Mouse (Mus musculus) embryonic stem cell, embryonic (primary cell): ENCODE measurements around the gene Rfpl4.
"Not testable (repeated sequence)": the region's sequence is repeated elsewhere in the genome, so short reads cannot be mapped to it uniquely, and the experiment has no call there.

Experiments
- CTCF ChIA-PET, 4 experiments: fragments of 300-600 bp in 2 of 4; fragments of 350-600 bp in 2 of 4; sonication (Branson Sonifier 250); formaldehyde crosslinking; loops; one replicate each; lab custom pipeline; 2022; ENCODE audit warnings: inconsistent platforms in 2 of 4; lab: Charles Lee
- POLR2A ChIA-PET, 4 experiments: fragments of 300-600 bp in 2 of 4; fragments of 350-600 bp in 2 of 4; sonication (Branson Sonifier 250); formaldehyde crosslinking; loops; one replicate each; lab custom pipeline; 2022; ENCODE audit warnings: antibody characterized with exemption in 4 of 4, inconsistent platforms in 1 of 4; lab: Charles Lee

Gene Rfpl4

GRCm38 (mm10) chr7:5116850-5117249 lies at the start of gene Rfpl4:
TSS of gene Rfpl4 (minus strand) at chr7:5116950.
- POLR2A ChIA-PET: no interaction called here
- CTCF ChIA-PET: interaction anchor here in 3 of 4 experiments (1.0 to 1.8 kb wide), 3 partner anchors 9 kb away, joined by 4 to 8 read pairs (median 4); partner anchors contain the start of gene Rasl2-9 (in 3 of the 3)

GRCm38 (mm10) chr7:5149570-5149969 lies 32.8 kb upstream of the Rfpl4 start, which contains the start of gene Vmn1r55:
TSS of gene Vmn1r55 (minus strand) at chr7:5149670.
- CTCF ChIA-PET: not testable (repeated sequence)
- POLR2A ChIA-PET: interaction anchor here in 1 of 4 experiments (0.6 kb wide), 1 partner anchor 151 kb away, joined by 7 read pairs; no protein-coding TSS in a partner anchor

GRCm38 (mm10) chr7:5125549-5126406 lies 9.0 kb upstream of the Rfpl4 start, which contains the start of gene Rasl2-9:
TSS of gene Rasl2-9 (minus strand) at chr7:5125950.
- CTCF ChIA-PET: interaction anchor here (0.5 to 1.6 kb wide), 24 partner anchors 8 to 1045 kb away, joined by 3 to 11 read pairs (median 4); partner anchors contain the start of genes Fiz1 (in 1 of the 4), Gm44973 (in 1 of the 4), Rfpl4 (in 1 of the 4) and Sbk2 (in 1 of the 4)
- POLR2A ChIA-PET: interaction anchor here (0.5 to 1.0 kb wide), 6 partner anchors 9 to 319 kb away, joined by 3 read pairs; partner anchors contain the start of gene U2af2 (in 1 of the 4)

GRCm38 (mm10) chr7:5125078-5125477 lies 8.3 kb upstream of the Rfpl4 start:
- CTCF ChIA-PET: interaction anchor here in 2 of 4 experiments (1.2 to 1.6 kb wide), 2 partner anchors 65 to 156 kb away, joined by 3 to 11 read pairs; no protein-coding TSS in a partner anchor
- POLR2A ChIA-PET: no interaction called here

GRCm38 (mm10) chr7:5112701-5113100 lies 4.0 kb downstream of the Rfpl4 start:
- POLR2A ChIA-PET: no interaction called here
- CTCF ChIA-PET: interaction anchor here in 1 of 4 experiments (0.6 kb wide), 1 partner anchor 13 kb away, joined by 5 read pairs; the partner anchor contains the start of gene Rasl2-9

GRCm38 (mm10) chr7:5109301-5109700 lies 7.4 kb downstream of the Rfpl4 start:
- ChIA-PET CTCF (interaction anchor here (0.5 to 2.5 kb wide), 8 partner anchors 12 to 228 kb away, joined by 3 to 10 read pairs (median 4); partner anchors contain the start of genes Rasl2-9 (in 1 of the 4) and Zfp579 (in 1 of the 4)), POLR2A (interaction anchor here in 2 of 4 experiments (0.6 to 1.3 kb wide), 7 partner anchors 9 to 1806 kb away, joined by 3 read pairs; partner anchors contain the start of genes Ube2s (in 1 of the 2) and Zfp524 (in 1 of the 2))

GRCm38 (mm10) chr7:5108272-5108671 lies 8.5 kb downstream of the Rfpl4 start:
- ChIA-PET CTCF (interaction anchor here in 1 of 4 experiments (2.5 kb wide), 1 partner anchor 18 kb away, joined by 10 read pairs; the partner anchor contains the start of gene Rasl2-9), POLR2A (interaction anchor here in 3 of 4 experiments (0.7 to 1.3 kb wide), 4 partner anchors 10 to 95 kb away, joined by 3 read pairs; partner anchors contain the start of gene Zfp524 (in 1 of the 3))

GRCm38 (mm10) chr7:5102564-5102963 lies 14.2 kb downstream of the Rfpl4 start:
- POLR2A ChIA-PET: no interaction called here

GRCm38 (mm10) chr7:5101066-5101663 lies 15.6 kb downstream of the Rfpl4 start:
- CTCF ChIA-PET: no interaction called here

More at GRCm38 (mm10) chr7:5102564-5102963, 14.2 kb downstream of the Rfpl4 start:
- CTCF ChIA-PET: no interaction called here

GRCm38 (mm10) chr7:5099796-5100195 lies 17.0 kb downstream of the Rfpl4 start:
- CTCF ChIA-PET: no interaction called here
- POLR2A ChIA-PET: interaction anchor here in 3 of 4 experiments (0.5 to 1.6 kb wide), 8 partner anchors 9 to 1455 kb away, joined by 3 to 6 read pairs (median 3); partner anchors contain the start of genes Cnot3 (in 1 of the 3), Fiz1 (in 1 of the 3) and Zfp524 (in 1 of the 3)

More at GRCm38 (mm10) chr7:5101066-5101663, 15.6 kb downstream of the Rfpl4 start:
- POLR2A ChIA-PET: interaction anchor here in 1 of 4 experiments (0.6 to 1.3 kb wide), 3 partner anchors 10 to 136 kb away, joined by 3 read pairs; no protein-coding TSS in a partner anchor

GRCm38 (mm10) chr7:5098769-5099168 lies 18.0 kb downstream of the Rfpl4 start:
- CTCF ChIA-PET: no interaction called here

GRCm38 (mm10) chr7:5092831-5093510 lies 23.8 kb downstream of the Rfpl4 start:
- CTCF ChIA-PET: interaction anchor here in 3 of 4 experiments (0.7 to 1.6 kb wide), 3 partner anchors 16 to 33 kb away, joined by 3 to 5 read pairs (median 3); partner anchors contain the start of gene Rasl2-9 (in 2 of the 3)
- POLR2A ChIA-PET: interaction anchor here in 3 of 4 experiments (0.7 to 1.4 kb wide), 6 partner anchors 9 to 33 kb away, joined by 3 to 5 read pairs (median 3); no protein-coding TSS in a partner anchor

More at GRCm38 (mm10) chr7:5098769-5099168, 18.0 kb downstream of the Rfpl4 start:
- POLR2A ChIA-PET: interaction anchor here in 2 of 4 experiments (0.9 to 1.6 kb wide), 6 partner anchors 10 to 37 kb away, joined by 3 to 9 read pairs (median 4); partner anchors contain the start of gene U2af2 (in 1 of the 2)

GRCm38 (mm10) chr7:5092381-5092780 lies 24.4 kb downstream of the Rfpl4 start:
- ChIA-PET POLR2A (interaction anchor here in 3 of 4 experiments (0.7 to 1.4 kb wide), 5 partner anchors 12 to 32 kb away, joined by 3 to 5 read pairs (median 3); no protein-coding TSS in a partner anchor), CTCF (interaction anchor here in 2 of 4 experiments (1.2 to 1.6 kb wide), 2 partner anchors 34 kb away, joined by 3 to 5 read pairs; partner anchors contain the start of gene Rasl2-9 (in 2 of the 2))

GRCm38 (mm10) chr7:5091008-5091728 lies 25.6 kb downstream of the Rfpl4 start:
- CTCF ChIA-PET: interaction anchor here in 1 of 4 experiments (0.5 kb wide), 1 partner anchor 13 kb away, joined by 3 read pairs; no protein-coding TSS in a partner anchor

GRCm38 (mm10) chr7:5089853-5090252 lies 26.9 kb downstream of the Rfpl4 start:
- POLR2A ChIA-PET: interaction anchor here in 3 of 4 experiments (0.9 to 2.1 kb wide), 5 partner anchors 7 to 28 kb away, joined by 3 to 6 read pairs (median 3); partner anchors contain the start of gene U2af2 (in 1 of the 3)
- CTCF ChIA-PET: no interaction called here

More at GRCm38 (mm10) chr7:5091008-5091728, 25.6 kb downstream of the Rfpl4 start:
- POLR2A ChIA-PET: interaction anchor here (0.8 to 2.1 kb wide), 8 partner anchors 9 to 25 kb away, joined by 3 to 6 read pairs (median 3); no protein-coding TSS in a partner anchor

GRCm38 (mm10) chr7:5087886-5088285 lies 28.9 kb downstream of the Rfpl4 start:
- ChIA-PET CTCF (interaction anchor here in 1 of 4 experiments (1.2 kb wide), 1 partner anchor 38 kb away, joined by 3 read pairs; the partner anchor contains the start of gene Rasl2-9), POLR2A (interaction anchor here in 3 of 4 experiments (0.6 to 1.8 kb wide), 4 partner anchors 10 to 22 kb away, joined by 3 to 4 read pairs (median 4); no protein-coding TSS in a partner anchor)
